Mouse (Mus musculus): ENCODE data around the gene Gm20696. TPM values are rescaled to one million over a fixed set of nuclear protein-coding genes. Genes with fewer than 3 reads are reported as not detected.

Gm20696 gene
- total RNA-seq, 2 experiments from 2014 or later: 6.2 to 6.5 TPM

- DNase-seq (ENCODE audit: low spot score in 2 of 2): no peak
Measured at GRCm38 (mm10) chr6:99301923-99302322, 364.7 kb downstream of the Gm20696 start.

GRCm38 (mm10) chr6:99300235-99300634 lies 366.4 kb downstream of the Gm20696 start:
- DNase-seq (ENCODE audit: low spot score in 2 of 2): no peak

- no peak for DNase-seq (ENCODE audit: low spot score in 2 of 2)
Measured at GRCm38 (mm10) chr6:99299196-99299595, 367.4 kb downstream of the Gm20696 start.

GRCm38 (mm10) chr6:99297535-99297934 lies 369.1 kb downstream of the Gm20696 start:
- no peak for DNase-seq (ENCODE audit: low spot score in 2 of 2)

- DNase-seq (ENCODE audit: low spot score in 2 of 2): no peak
Measured at GRCm38 (mm10) chr6:99295495-99295894, 371.1 kb downstream of the Gm20696 start.

GRCm38 (mm10) chr6:99289220-99289619 lies 377.4 kb downstream of the Gm20696 start:
- DNase-seq (ENCODE audit: low spot score in 2 of 2): no peak

- DNase-seq (ENCODE audit: low spot score in 2 of 2): no peak
Measured at GRCm38 (mm10) chr6:99285026-99285425, 381.6 kb downstream of the Gm20696 start.

GRCm38 (mm10) chr6:99284019-99284418 lies 382.6 kb downstream of the Gm20696 start:
- DNase-seq (ENCODE audit: low spot score in 2 of 2): no peak

GRCm38 (mm10) chr6:99282866-99283657 lies 383.5 kb downstream of the Gm20696 start:
- no peak for DNase-seq (ENCODE audit: low spot score in 2 of 2)

GRCm38 (mm10) chr6:99281433-99281832 lies 385.2 kb downstream of the Gm20696 start:
- no peak for DNase-seq (ENCODE audit: low spot score in 2 of 2)

GRCm38 (mm10) chr6:99280619-99281018 lies 386.0 kb downstream of the Gm20696 start:
- no peak for DNase-seq (ENCODE audit: low spot score in 2 of 2)

GRCm38 (mm10) chr6:99277251-99277650 lies 389.3 kb downstream of the Gm20696 start:
- no peak for DNase-seq (ENCODE audit: low spot score in 2 of 2)

- no peak for DNase-seq (ENCODE audit: low spot score in 2 of 2)
Measured at GRCm38 (mm10) chr6:99276297-99276653, 390.3 kb downstream of the Gm20696 start.

GRCm38 (mm10) chr6:99275381-99276296 lies 391.0 kb downstream of the Gm20696 start:
- no peak for DNase-seq (ENCODE audit: low spot score in 2 of 2)

GRCm38 (mm10) chr6:99274667-99275066 lies 391.9 kb downstream of the Gm20696 start:
- DNase-seq (ENCODE audit: low spot score in 2 of 2): no peak

- no peak for DNase-seq (ENCODE audit: low spot score in 2 of 2)
Measured at GRCm38 (mm10) chr6:99274222-99274621, 392.4 kb downstream of the Gm20696 start.

- no peak for DNase-seq (ENCODE audit: low spot score in 2 of 2)
Measured at GRCm38 (mm10) chr6:99273177-99273576, 393.4 kb downstream of the Gm20696 start.

GRCm38 (mm10) chr6:99272174-99272573 lies 394.4 kb downstream of the Gm20696 start:
- no peak for DNase-seq (ENCODE audit: low spot score in 2 of 2)

- DNase-seq (ENCODE audit: low spot score in 2 of 2): no peak
Measured at GRCm38 (mm10) chr6:99271741-99272140, 394.9 kb downstream of the Gm20696 start.

GRCm38 (mm10) chr6:99269921-99270320 lies 396.7 kb downstream of the Gm20696 start:
- DNase-seq (ENCODE audit: low spot score in 2 of 2): no peak

GRCm38 (mm10) chr6:99268171-99269061 lies 398.2 kb downstream of the Gm20696 start:
- peak; percentile 18 to 21 for DNase-seq (ENCODE audit: low spot score in 2 of 2)

Measured in layer of hippocampus, postnatal 14 days (tissue).